Mouse (Mus musculus): ENCODE data around the gene Nme6. TPM values are rescaled to one million over a fixed set of nuclear protein-coding genes. Genes with fewer than 3 reads are reported as not detected.
A peak's percentile ranks its signal among the peaks of the same experiment; 100 is the strongest.

The Nme6 gene
- polyA plus RNA-seq, 1 experiment from 2014 or later, result 53.4 TPM

GRCm38 (mm10) chr9:109876756-109877155 lies 44.2 kb downstream of the Nme6 start:
- peak overlapping the region; percentile 89 for H3K4me2 ChIP-seq (ENCODE audit: low read depth, low read length)
- H3K27ac ChIP-seq (replicated peaks; ENCODE audit: low read depth, low read length), result peak overlapping the region; percentile 93
- peak; percentile 38 for DNase-seq (ENCODE audit: low spot score)
- H3K36me3 ChIP-seq (ENCODE audit: control insufficient read depth, insufficient read depth, low read length), result peaks cover 45% of the 10 kb centered on the region
- ATAC-seq (ENCODE audit: low read depth), result no peak
- no peaks in the 10 kb centered on the region for H3K9me3 ChIP-seq (ENCODE audit: control insufficient read depth, low read length)
- no peaks in the 10 kb centered on the region; the same call in 1 of the 2 replicates for H3K4me1 ChIP-seq (ENCODE audit: control insufficient read depth, insufficient read depth, low read length)
- H3K27me3 ChIP-seq (replicated peaks; ENCODE audit: control insufficient read depth, insufficient read depth, low read length), result no peaks in the 10 kb centered on the region
- WGBS, result 2% methylated on average over 3 of the region's 3 CpGs
- peak overlapping the region; percentile 98 for H3K4me3 ChIP-seq (ENCODE audit: low read depth, low read length)
- peak overlapping the region; percentile 97 for H3K9ac ChIP-seq (ENCODE audit: low read depth, low read length)

GRCm38 (mm10) chr9:109877666-109878065 lies 45.1 kb downstream of the Nme6 start:
- ATAC-seq (ENCODE audit: low read depth) (no peak), DNase-seq (ENCODE audit: low spot score) (no peak)
- Histone ChIP-seq H3K4me2 (ENCODE audit: low read depth, low read length) (peak overlapping the region; percentile 89), H3K4me3 (ENCODE audit: low read depth, low read length) (peak overlapping the region; percentile 98), H3K9me3 (ENCODE audit: control insufficient read depth, low read length) (no peaks in the 10 kb centered on the region), H3K4me1 (ENCODE audit: control insufficient read depth, insufficient read depth, low read length) (no peaks in the 10 kb centered on the region; the same call in 1 of the 2 replicates), H3K27me3 (replicated peaks; ENCODE audit: control insufficient read depth, insufficient read depth, low read length) (no peaks in the 10 kb centered on the region), H3K36me3 (ENCODE audit: control insufficient read depth, insufficient read depth, low read length) (peaks cover 54% of the 10 kb centered on the region), H3K27ac (replicated peaks; ENCODE audit: low read depth, low read length) (no peak overlapping the region), H3K9ac (ENCODE audit: low read depth, low read length) (peak overlapping the region; percentile 97)
- 78% methylated on average over 5 of the region's 5 CpGs for WGBS

- 97% methylated on average over 1 of the region's 1 CpGs for WGBS
- Histone ChIP-seq H3K4me1 (ENCODE audit: control insufficient read depth, insufficient read depth, low read length) (no peaks in the 10 kb centered on the region; the same call in 1 of the 2 replicates), H3K36me3 (ENCODE audit: control insufficient read depth, insufficient read depth, low read length) (peaks cover 70% of the 10 kb centered on the region), H3K4me2 (ENCODE audit: low read depth, low read length) (no peak overlapping the region), H3K27me3 (replicated peaks; ENCODE audit: control insufficient read depth, insufficient read depth, low read length) (no peaks in the 10 kb centered on the region), H3K4me3 (ENCODE audit: low read depth, low read length) (no peak overlapping the region), H3K27ac (replicated peaks; ENCODE audit: low read depth, low read length) (no peak overlapping the region), H3K9ac (ENCODE audit: low read depth, low read length) (no peak overlapping the region), H3K9me3 (ENCODE audit: control insufficient read depth, low read length) (no peaks in the 10 kb centered on the region)
- DNase-seq (ENCODE audit: low spot score) (no peak), ATAC-seq (ENCODE audit: low read depth) (no peak)
These were observed 46.8 kb downstream of the Nme6 start for GRCm38 (mm10) chr9:109879305-109879704.

GRCm38 (mm10) chr9:109886259-109886658 lies 53.7 kb downstream of the Nme6 start:
- 81% methylated on average over 4 of the region's 4 CpGs for WGBS
- Histone ChIP-seq H3K4me3 (ENCODE audit: low read depth, low read length) (no peak overlapping the region), H3K4me2 (ENCODE audit: low read depth, low read length) (no peak overlapping the region), H3K4me1 (ENCODE audit: control insufficient read depth, insufficient read depth, low read length) (no peaks in the 10 kb centered on the region), H3K9me3 (ENCODE audit: control insufficient read depth, low read length) (no peaks in the 10 kb centered on the region), H3K9ac (ENCODE audit: low read depth, low read length) (no peak overlapping the region), H3K27ac (replicated peaks; ENCODE audit: low read depth, low read length) (no peak overlapping the region), H3K36me3 (ENCODE audit: control insufficient read depth, insufficient read depth, low read length) (peaks cover 100% of the 10 kb centered on the region), H3K27me3 (replicated peaks; ENCODE audit: control insufficient read depth, insufficient read depth, low read length) (no peaks in the 10 kb centered on the region)
- DNase-seq (ENCODE audit: low spot score), result no peak
- ATAC-seq (ENCODE audit: low read depth), result no peak

- no peak overlapping the region for H3K27ac ChIP-seq (replicated peaks; ENCODE audit: low read depth, low read length)
- H3K9me3 ChIP-seq (ENCODE audit: control insufficient read depth, low read length), result no peaks in the 10 kb centered on the region
- ATAC-seq (ENCODE audit: low read depth) (no peak), DNase-seq (ENCODE audit: low spot score) (no peak)
- H3K9ac ChIP-seq (ENCODE audit: low read depth, low read length), result no peak overlapping the region
- H3K4me1 ChIP-seq (ENCODE audit: control insufficient read depth, insufficient read depth, low read length), result no peaks in the 10 kb centered on the region
- H3K4me2 ChIP-seq (ENCODE audit: low read depth, low read length), result no peak overlapping the region
- 93% methylated on average over 5 of the region's 5 CpGs for WGBS
- H3K4me3 ChIP-seq (ENCODE audit: low read depth, low read length), result no peak overlapping the region
- H3K36me3 ChIP-seq (ENCODE audit: control insufficient read depth, insufficient read depth, low read length), result peaks cover 100% of the 10 kb centered on the region
- no peaks in the 10 kb centered on the region for H3K27me3 ChIP-seq (replicated peaks; ENCODE audit: control insufficient read depth, insufficient read depth, low read length)
These were observed 54.8 kb downstream of the Nme6 start for GRCm38 (mm10) chr9:109887321-109887720.

GRCm38 (mm10) chr9:109891501-109891900 lies 59.0 kb downstream of the Nme6 start:
- Histone ChIP-seq H3K27ac (replicated peaks; ENCODE audit: low read depth, low read length) (no peak overlapping the region), H3K27me3 (replicated peaks; ENCODE audit: control insufficient read depth, insufficient read depth, low read length) (no peaks in the 10 kb centered on the region), H3K36me3 (ENCODE audit: control insufficient read depth, insufficient read depth, low read length) (peaks cover 86% of the 10 kb centered on the region), H3K4me1 (ENCODE audit: control insufficient read depth, insufficient read depth, low read length) (0 out of 2 replicates have a peak, but pooled peaks cover 5% of the 10 kb centered on the region), H3K9me3 (ENCODE audit: control insufficient read depth, low read length) (no peaks in the 10 kb centered on the region), H3K4me3 (ENCODE audit: low read depth, low read length) (no peak overlapping the region), H3K9ac (ENCODE audit: low read depth, low read length) (no peak overlapping the region), H3K4me2 (ENCODE audit: low read depth, low read length) (no peak overlapping the region)
- DNase-seq (ENCODE audit: low spot score), result no peak
- ATAC-seq (ENCODE audit: low read depth), result no peak
- 91% methylated on average over 8 of the region's 8 CpGs for WGBS

Small RNAs within 50 kb of the gene (microRNA-seq; reads per million reads assigned to microRNA genes)
- 1.7 reads per million, percentile 2 among the genes with 10 or more reads in this experiment for gene Mir7089 (ENCODE audit: borderline number of aligned reads)

Other genes with a start within 250 kb of the Nme6 start
- 0.11 TPM in 1 of 2 replicates, not detected in the other for gene Fbxw24, start 206.7 kb upstream of the Nme6 start, polyA plus RNA-seq (2014; fragmentation: Nextera tagmentation; extraction: Ambion mirVana)
- gene Fbxw25, start 168.1 kb upstream of the Nme6 start, polyA plus RNA-seq (2014; fragmentation: Nextera tagmentation; extraction: Ambion mirVana), result not detected in 2 replicates
- gene Fbxw18, start 130.0 kb upstream of the Nme6 start, polyA plus RNA-seq (2014; fragmentation: Nextera tagmentation; extraction: Ambion mirVana), result not detected in 2 replicates
- gene Fbxw26, start 86.7 kb upstream of the Nme6 start, polyA plus RNA-seq (2014; fragmentation: Nextera tagmentation; extraction: Ambion mirVana), result 0.21 TPM in 1 of 2 replicates, not detected in the other
- gene Fbxw27, start 42.1 kb upstream of the Nme6 start, polyA plus RNA-seq (2014; fragmentation: Nextera tagmentation; extraction: Ambion mirVana), result not detected in 2 replicates
- 0.29 and 1.7 TPM in 2 replicates for gene Spink8, start 20.5 kb upstream of the Nme6 start, polyA plus RNA-seq (2014; fragmentation: Nextera tagmentation; extraction: Ambion mirVana)
- 4.1 and 4.9 TPM in 2 replicates for gene Camp, start 16.9 kb downstream of the Nme6 start, polyA plus RNA-seq (2014; fragmentation: Nextera tagmentation; extraction: Ambion mirVana)
- gene Cdc25a, start 42.8 kb downstream of the Nme6 start, polyA plus RNA-seq (2014; fragmentation: Nextera tagmentation; extraction: Ambion mirVana), result 24.5 and 28.4 TPM in 2 replicates
- 101 and 112 TPM in 2 replicates for gene Map4, start 98.7 kb downstream of the Nme6 start, polyA plus RNA-seq (2014; fragmentation: Nextera tagmentation; extraction: Ambion mirVana)

Measured in embryonic facial prominence, embryonic 14.5 days (tissue).